In the genomic region with DNA sequence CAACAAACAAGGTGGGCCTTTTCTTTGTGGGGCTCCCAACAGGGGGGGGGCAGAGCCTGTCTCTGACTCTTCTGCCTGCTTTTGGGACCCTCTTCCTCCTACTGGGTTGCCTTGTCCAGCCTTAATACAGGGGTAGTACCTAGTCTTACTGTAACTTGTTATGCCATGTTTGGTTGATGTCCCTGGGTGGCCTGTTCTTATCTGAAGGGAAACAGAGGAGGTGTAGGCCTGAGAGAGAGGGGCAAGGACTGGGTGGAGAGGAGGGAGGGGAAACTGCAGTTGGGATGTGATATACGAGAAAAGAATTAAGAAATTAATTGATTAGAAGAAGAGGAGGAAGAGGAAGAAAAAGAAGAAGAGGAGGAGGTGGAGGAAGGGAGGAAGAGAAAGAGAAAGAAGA, we compare ENCODE assay signal across 17 mouse cellular contexts. TPM values are rescaled to one million over a fixed set of nuclear protein-coding genes. Genes with fewer than 3 reads are reported as not detected.
DNase-seq lines count a peak whose midpoint lies in the region; ATAC-seq and TF ChIP-seq lines count a peak whose summit lies in the region.
"Had no signal": no experiment of that assay in that cellular context is flagged by ENCODE, and none has a peak within 500 bp of the region (broad histone marks: within the 10 kb centered on the region; RNA-seq: fewer than 3 reads in every experiment).

No protein-coding gene starts in this region.

- no peak overlapping the region for H3K4me2 ChIP-seq in lung, embryonic 14.5 days
- H3K4me2 ChIP-seq in liver, postnatal 0 days (ENCODE audit: low read depth, low read length) = peak overlapping the region; percentile 58; the same call in 1 of the 2 replicates
- H3K4me2 ChIP-seq: embryonic facial prominence, embryonic 15.5 days; limb, embryonic 15.5 days; midbrain, embryonic 15.5 days had no signal

- no peaks in the 10 kb centered on the region for H3K4me1 ChIP-seq in lung, embryonic 14.5 days (ENCODE audit: insufficient read depth)
- H3K4me1 ChIP-seq in bone marrow, adult 2 months (ENCODE audit: control insufficient read depth, insufficient read depth, low read length) = peaks cover 8% of the 10 kb centered on the region; the same call in 1 of the 2 replicates
- peaks cover 57% of the 10 kb centered on the region for H3K4me1 ChIP-seq in liver, postnatal 0 days (ENCODE audit: insufficient read depth)
- H3K4me1 ChIP-seq: embryonic facial prominence, embryonic 15.5 days; limb, embryonic 15.5 days; midbrain, embryonic 15.5 days had no signal

- WGBS in lung, embryonic 14.5 days = 64% methylated on average over 1 of the region's 1 CpGs
- 35% methylated on average over 1 of the region's 1 CpGs for WGBS in bone marrow, adult 2 months
- 61% methylated on average over 1 of the region's 1 CpGs for WGBS in liver, postnatal 0 days (ENCODE audit: insufficient replicate concordance)

- peak; percentile 65; the same call in 1 of the 2 replicates for ATAC-seq in lung, embryonic 14.5 days (ENCODE audit: insufficient read depth)
- ATAC-seq in erythroid progenitor cell, adult 5-6 weeks (replicated peaks; ENCODE audit: low FRiP score, poor library complexity, severe bottlenecking) = peak; percentile 73
- ATAC-seq in liver, postnatal 0 days = peak; percentile 76
- ATAC-seq: forebrain, embryonic 14.5 days; inflammation-experienced regulatory T-cells, adult 6 months; midbrain, embryonic 15.5 days had no signal

- no peaks in the 10 kb centered on the region for H3K9me3 ChIP-seq in lung, embryonic 14.5 days (ENCODE audit: low read depth, low read length)
- H3K9me3 ChIP-seq in liver, postnatal 0 days (ENCODE audit: low read length) = no peaks in the 10 kb centered on the region
- H3K9me3 ChIP-seq: embryonic facial prominence, embryonic 15.5 days; limb, embryonic 15.5 days; midbrain, embryonic 15.5 days had no signal

- no peak for DNase-seq in lung, embryonic 14.5 days
- no peak for DNase-seq in lung, postnatal 36 days
- peak; percentile 37 for DNase-seq in liver, postnatal 0 days
- DNase-seq in left cerebral cortex, adult 18-20 months (ENCODE audit: low spot score in 2 of 2) = no peak
- DNase-seq in left cerebral cortex, adult 9 months (ENCODE audit: low spot score in 2 of 2) = no peak
- no peak for DNase-seq in embryo, embryonic 10.5 days (ENCODE audit: low spot score)
- DNase-seq: cerebellum, adult 18-20 months; kidney, postnatal 10 days; right cerebral cortex, postnatal 14 days; thymus, postnatal 25 days had no signal

- H3K36me3 ChIP-seq in lung, embryonic 14.5 days (ENCODE audit: insufficient read depth) = peaks cover 5% of the 10 kb centered on the region; the same call in 1 of the 2 replicates
- no peaks in the 10 kb centered on the region; the same call in 1 of the 2 replicates for H3K36me3 ChIP-seq in liver, postnatal 0 days (replicated peaks; ENCODE audit: insufficient read depth, low read length)

- no peak overlapping the region for H3K9ac ChIP-seq in lung, embryonic 14.5 days
- peak overlapping the region; percentile 44; the same call in 1 of the 2 replicates for H3K9ac ChIP-seq in liver, postnatal 0 days (replicated peaks)
- H3K9ac ChIP-seq: embryonic facial prominence, embryonic 15.5 days; limb, embryonic 15.5 days; midbrain, embryonic 15.5 days had no signal

- no peak overlapping the region for H3K4me3 ChIP-seq in lung, embryonic 14.5 days (ENCODE audit: low read depth, low read length)
- no peak overlapping the region for H3K4me3 ChIP-seq in bone marrow, adult 2 months (replicated peaks; ENCODE audit: control insufficient read depth, low read depth, low read length)
- H3K4me3 ChIP-seq in liver, postnatal 0 days (ENCODE audit: low read depth, low read length) = 0 out of 2 replicates have a peak overlapping the region, but pooled peaks have one; percentile 0
- H3K4me3 ChIP-seq: embryonic facial prominence, embryonic 15.5 days; limb, embryonic 15.5 days; midbrain, embryonic 15.5 days had no signal

- TF ChIP-seq CTCF in lung, embryonic 14.5 days (IDR thresholded peaks at IDR 0.05; ENCODE audit: low read depth) = no peak
- TF ChIP-seq CTCF in bone marrow, adult 2 months (IDR thresholded peaks at IDR 0.05; ENCODE audit: control insufficient read depth, insufficient read depth, low read length) = no peak
- no peak for TF ChIP-seq CTCF in liver, postnatal 0 days (IDR thresholded peaks at IDR 0.05; ENCODE audit: low read depth)

- no peaks in the 10 kb centered on the region for H3K27me3 ChIP-seq in lung, embryonic 14.5 days (ENCODE audit: insufficient read depth, low read length)
- no peaks in the 10 kb centered on the region for H3K27me3 ChIP-seq in liver, postnatal 0 days (ENCODE audit: insufficient read depth, low read length)
- H3K27me3 ChIP-seq: embryonic facial prominence, embryonic 15.5 days; limb, embryonic 15.5 days; midbrain, embryonic 15.5 days had no signal

- H3K27ac ChIP-seq in lung, embryonic 14.5 days (ENCODE audit: low read depth) = no peak overlapping the region; the same call in 1 of the 2 replicates
- peak overlapping the region; percentile 90 for H3K27ac ChIP-seq in bone marrow, adult 2 months (ENCODE audit: control insufficient read depth, insufficient read depth, low read depth, low read length, poor library complexity)
- peak overlapping the region; percentile 78 for H3K27ac ChIP-seq in liver, postnatal 0 days (ENCODE audit: low read depth)
- H3K27ac ChIP-seq: embryonic facial prominence, embryonic 15.5 days; limb, embryonic 15.5 days; midbrain, embryonic 15.5 days had no signal

- TF ChIP-seq EP300 in liver, postnatal 0 days (IDR thresholded peaks at IDR 0.05; ENCODE audit: low read depth) = peak; percentile 90

- no peak for TF ChIP-seq POLR2A in bone marrow, adult 2 months (IDR thresholded peaks at IDR 0.05; ENCODE audit: borderline replicate concordance, control insufficient read depth, low read depth, low read length)

RNA-seq across cellular contexts. Expression of gene Vopp1, which starts 58.7 kb away (rescaled TPM):
- polyA plus RNA-seq in lung, embryonic 14.5 days (2014; fragmentation: Nextera tagmentation; extraction: Ambion mirVana) = 22.5 and 25.8 TPM in 2 replicates
- 53.6 and 71.9 TPM in 2 replicates for polyA plus RNA-seq in bone marrow, adult 2 months (2011; ENCODE audit: insufficient read depth, insufficient read length, low replicate concordance, missing spikeins)
- total RNA-seq in erythroid progenitor cell, adult 5-6 weeks (2015; ENCODE audit: low replicate concordance) = 256 and 266 TPM in 2 replicates
- 264 and 267 TPM in 2 replicates for total RNA-seq in erythroid progenitor cell, adult 5-6 weeks (2017; ENCODE audit: low replicate concordance)
- 21.1 and 22.1 TPM in 2 replicates for polyA plus RNA-seq in liver, postnatal 0 days (2015; fragmentation: Nextera tagmentation; extraction: Ambion mirVana)
- total RNA-seq in left cerebral cortex, adult 18-20 months (2021) = 100 to 1,000 TPM; 127 to 129 TPM
